Mouse (Mus musculus): ENCODE measurements around the gene Rgl1.

DNA sequence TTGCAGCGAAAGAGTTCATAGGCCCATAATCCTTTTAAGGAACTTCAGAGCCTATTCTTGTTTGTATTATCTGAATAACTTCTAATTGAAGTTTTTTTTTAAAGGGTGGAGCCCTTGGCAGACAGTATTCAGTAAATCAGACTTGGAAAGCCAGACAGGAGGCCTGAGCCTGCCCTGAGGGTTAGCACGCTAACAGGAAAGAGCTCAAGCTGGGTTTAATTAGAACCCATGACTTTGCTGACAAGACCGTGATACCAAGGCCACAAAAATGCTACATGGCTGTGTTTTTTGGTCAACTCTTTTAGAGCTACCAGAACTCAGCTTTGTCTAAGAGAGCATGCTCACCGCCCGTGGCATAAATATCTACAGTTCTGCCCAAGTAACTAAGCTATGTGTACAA lies 175.8 kb downstream of the Rgl1 start:
- TF ChIP-seq CTCF (IDR thresholded peaks at IDR 0.05; ENCODE audit: extremely low read depth, insufficient read length, insufficient replicate concordance, low read depth, low read length), result no peak
- no peak for TF ChIP-seq POLR2A (IDR thresholded peaks at IDR 0.05; ENCODE audit: low read depth, low read length)
